Mouse (Mus musculus): ENCODE measurements around the gene Rgs16.

DNA sequence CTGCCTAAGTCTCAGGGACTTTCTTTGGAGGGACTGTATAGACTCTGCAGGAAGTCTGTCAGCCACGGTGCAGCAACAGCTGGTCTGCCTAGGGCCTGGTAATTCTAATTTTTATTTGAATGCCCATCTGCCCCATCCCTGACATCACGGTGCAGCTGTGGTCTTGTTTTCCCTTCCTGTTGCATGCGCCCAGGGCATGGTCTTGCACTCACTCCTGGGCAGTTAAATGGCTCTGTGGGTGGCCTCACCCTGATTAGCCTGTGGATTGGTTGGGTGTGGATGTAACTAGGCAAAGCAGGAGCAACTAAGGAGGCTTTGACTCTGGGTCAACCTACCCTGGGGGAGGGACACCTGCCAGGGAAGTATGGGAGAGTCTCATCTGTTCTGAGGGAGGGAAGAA is 35.2 kb upstream of the Rgs16 start:
- TF ChIP-seq MAX (IDR thresholded peaks at IDR 0.05) (no peak), MYOG (IDR thresholded peaks at IDR 0.05; ENCODE audit: control insufficient read depth, extremely low read depth, insufficient read length) (no peak), FOSL1 (IDR thresholded peaks at IDR 0.05; ENCODE audit: insufficient read depth, low read length, poor library complexity, severe bottlenecking) (no peak), CTCF (IDR thresholded peaks at IDR 0.05; ENCODE audit: control insufficient read depth, insufficient read depth, insufficient read length) (no peak), CEBPB (IDR thresholded peaks at IDR 0.05; ENCODE audit: low read depth) (no peak), USF1 (IDR thresholded peaks at IDR 0.05; ENCODE audit: low read depth) (no peak), MYOD1 (IDR thresholded peaks at IDR 0.05; ENCODE audit: control insufficient read depth, insufficient read length, low read depth) (no peak)

Measured in C2C12 (cell line).